Mouse (Mus musculus) heart, adult 11 months (tissue): ENCODE measurements around the gene Gm21981.

Source experiments
- DNase-seq: peaks from one replicate; pipeline ENCODE4 v3.0.0; 2022

Gm21981 gene

DNA sequence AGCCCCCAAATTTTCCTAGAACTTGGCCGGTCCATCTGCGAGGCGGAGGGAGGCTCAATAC, at the start of gene Gm21981:
TSS of gene Gm21981 (minus strand) at position 14 of the 61 bp plus-strand sequence.
- no peak for DNase-seq

GRCm38 (mm10) chr17:47742991-47743734, 48.9 kb upstream of the Gm21981 start:
- peak; percentile 92 for DNase-seq

- DNase-seq, result no peak
These were observed 45.9 kb upstream of the Gm21981 start for GRCm38 (mm10) chr17:47740186-47740585.

GRCm38 (mm10) chr17:47738879-47739798, 44.9 kb upstream of the Gm21981 start:
- peak; percentile 95 for DNase-seq

DNA sequence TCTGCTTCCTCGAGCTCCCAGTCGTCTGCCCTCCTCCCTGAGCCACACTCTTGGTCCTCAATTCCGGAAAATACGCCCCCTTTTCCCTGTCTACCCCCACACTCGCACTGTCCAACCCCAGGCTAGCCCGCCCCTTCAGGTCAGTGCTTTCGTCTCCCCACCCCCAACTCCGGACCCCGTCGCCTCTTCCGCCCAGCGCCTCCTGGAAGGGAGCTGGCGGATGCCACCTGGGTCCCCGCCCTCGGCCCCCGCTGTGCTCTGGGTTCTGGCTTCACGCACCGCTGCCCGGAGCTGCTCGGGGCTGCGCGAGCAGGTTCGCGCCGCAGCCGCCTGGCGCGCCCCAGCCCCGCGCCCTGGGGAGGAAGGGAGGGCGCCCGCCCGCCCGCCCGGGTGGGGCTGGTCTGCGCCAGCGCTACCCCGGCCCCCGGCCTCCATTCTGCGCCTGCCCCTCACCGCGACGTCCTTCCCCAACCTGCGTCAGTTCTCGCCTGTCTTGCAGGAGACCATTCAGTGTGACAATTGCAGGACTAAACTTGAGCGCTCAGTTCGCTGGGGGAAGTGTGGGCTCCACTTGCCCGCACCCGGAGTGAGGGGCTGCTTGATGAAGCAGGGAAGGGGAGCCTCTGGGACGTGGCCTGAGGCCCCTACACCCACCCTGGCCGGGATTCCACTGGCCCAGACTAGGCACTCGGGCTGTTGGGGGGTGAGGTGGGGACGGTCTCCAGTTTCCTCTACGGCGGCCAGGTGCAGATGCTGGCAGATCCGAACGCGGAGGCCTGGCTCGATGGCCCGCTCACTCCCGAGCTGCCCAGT, 44.0 kb upstream of the Gm21981 start:
- DNase-seq, result peak; percentile 96

DNA sequence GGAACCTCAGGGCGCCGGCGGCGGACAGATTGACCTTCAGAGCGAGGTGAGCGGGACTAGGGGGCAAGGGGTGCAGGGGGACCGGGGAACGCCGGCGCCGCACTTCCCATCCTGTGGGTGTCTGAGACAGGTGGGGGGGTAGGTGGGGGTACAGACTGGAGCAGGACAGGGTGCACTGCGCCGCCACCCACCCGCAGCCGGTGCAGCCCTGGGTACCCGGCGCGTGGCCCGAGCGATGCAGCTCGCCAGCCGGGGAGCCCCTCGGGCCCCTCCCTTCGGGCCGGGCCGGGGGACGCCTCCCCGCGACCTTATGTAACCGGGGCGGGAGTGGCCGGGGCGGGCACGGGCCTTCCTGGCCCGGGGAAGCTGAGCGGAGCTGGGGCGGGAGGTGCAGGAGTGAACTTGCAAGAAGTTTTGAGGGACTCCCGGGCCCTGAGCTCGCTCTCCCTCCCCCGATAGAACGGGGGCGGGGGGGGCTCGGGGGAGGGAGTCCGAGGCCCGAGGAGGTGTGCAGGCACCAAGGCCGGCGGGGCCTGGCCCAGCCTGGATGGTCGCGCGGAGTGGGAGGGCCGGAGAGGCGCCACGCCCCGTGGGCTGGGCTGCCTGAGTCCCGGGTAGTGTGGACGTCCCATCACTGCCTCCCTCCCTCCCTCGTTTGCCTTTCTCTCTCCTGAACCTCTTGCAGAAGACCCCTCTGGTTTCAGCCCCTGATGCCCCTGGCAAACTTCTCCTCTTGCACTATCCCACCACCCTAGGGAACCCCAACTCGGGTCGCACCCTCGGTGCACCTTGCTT, 43.2 kb upstream of the Gm21981 start:
- peak; percentile 100 for DNase-seq

DNA sequence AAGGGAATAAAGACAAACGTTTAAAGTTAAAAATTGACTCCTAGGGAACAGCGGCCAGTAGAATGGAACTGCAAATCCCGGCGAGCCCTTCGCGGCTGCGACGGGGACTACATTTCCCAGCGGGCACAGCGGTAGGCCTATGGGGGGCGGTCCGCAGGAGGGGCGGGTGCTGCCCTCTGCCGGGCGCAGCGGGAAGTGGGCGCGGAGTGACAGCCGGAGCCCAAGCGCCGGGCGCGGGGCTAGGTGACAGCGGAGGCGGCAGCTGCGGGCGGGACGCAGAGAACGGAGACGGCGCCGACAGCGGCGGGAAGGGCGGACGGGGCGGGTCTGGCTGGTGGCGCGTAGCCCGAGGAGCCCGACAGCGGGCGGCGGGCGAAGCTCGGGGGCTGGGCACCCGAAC, 42.6 kb upstream of the Gm21981 start, which contains the start of gene Tfeb:
TSS of gene Tfeb (plus strand) at position 175 of the 400 bp plus-strand sequence.
- DNase-seq, result peak; percentile 99

DNA sequence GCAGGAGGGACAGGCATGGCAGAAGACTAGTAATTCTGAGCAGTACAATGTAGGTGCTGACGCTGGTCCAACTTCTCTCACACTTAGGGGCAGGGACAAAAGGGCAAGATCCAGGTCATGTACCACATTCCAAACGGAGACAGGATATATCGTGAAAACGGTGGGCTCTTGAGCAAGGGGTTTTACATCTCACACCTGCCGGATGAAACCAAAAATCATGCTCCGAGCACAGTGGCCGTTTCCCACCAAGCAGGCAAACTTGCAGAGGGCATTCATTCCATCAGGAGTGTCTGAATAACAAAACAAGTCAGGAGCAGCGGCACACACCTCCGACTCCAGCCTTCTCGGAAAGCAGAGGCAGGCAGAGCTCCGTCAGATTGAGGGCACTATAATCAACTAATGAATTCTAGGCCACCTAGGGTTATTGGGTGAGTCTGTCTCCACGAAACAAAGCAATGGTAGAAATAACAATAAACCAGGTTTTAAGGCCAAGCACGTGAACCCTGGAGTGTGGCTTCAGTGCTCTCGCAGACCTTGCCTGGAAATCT, 41.4 kb upstream of the Gm21981 start:
- no peak for DNase-seq

DNA sequence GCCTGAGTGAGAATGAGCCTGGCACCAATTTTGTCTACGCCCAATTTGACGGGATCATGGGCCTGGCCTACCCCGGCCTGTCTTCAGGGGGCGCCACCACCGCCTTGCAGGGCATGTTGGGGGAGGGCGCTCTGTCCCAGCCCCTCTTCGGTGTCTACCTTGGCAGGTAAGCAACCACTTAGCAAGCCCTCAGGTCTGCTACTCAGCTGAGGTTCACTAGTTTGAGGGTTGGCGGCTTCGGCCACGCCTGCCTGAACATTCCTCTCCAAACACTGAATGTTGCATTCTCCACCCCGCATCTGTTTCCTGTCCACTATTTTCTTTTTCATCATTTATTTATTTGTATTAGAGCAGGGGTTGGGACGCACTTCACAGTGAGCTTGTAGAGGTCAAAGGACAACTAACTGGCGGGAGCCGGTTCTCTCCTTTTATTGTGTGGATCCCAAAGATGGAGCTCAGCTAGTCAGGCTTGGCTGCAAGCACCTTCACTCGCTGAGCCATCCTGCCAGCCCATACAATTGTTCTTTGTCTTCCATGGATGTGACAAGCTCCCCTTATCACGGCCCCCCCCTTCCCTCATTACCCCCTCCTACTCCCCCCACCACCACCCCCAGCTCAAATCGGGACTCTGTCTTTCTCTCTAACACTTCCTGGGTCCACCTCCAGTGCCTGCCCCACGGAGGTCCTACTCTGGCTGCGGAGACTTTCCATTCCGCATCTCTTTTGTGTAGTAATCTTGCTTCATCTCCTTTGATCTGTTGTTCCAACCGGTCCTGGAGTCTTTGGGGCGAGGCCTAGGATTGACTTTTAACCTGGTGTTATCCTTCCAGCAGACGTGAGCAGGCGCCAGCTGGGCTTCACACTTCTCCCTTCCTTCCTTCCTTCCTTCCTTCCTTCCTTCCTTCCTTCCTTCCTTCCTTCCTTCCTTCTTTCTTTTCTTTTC, 36.6 kb upstream of the Gm21981 start:
- DNase-seq, result no peak

- DNase-seq, result no peak
These were observed 32.3 kb upstream of the Gm21981 start, which contains the start of gene Pgc for GRCm38 (mm10) chr17:47726566-47726965. Gene Pgc (plus strand): TSS chr17:47726842.

DNA sequence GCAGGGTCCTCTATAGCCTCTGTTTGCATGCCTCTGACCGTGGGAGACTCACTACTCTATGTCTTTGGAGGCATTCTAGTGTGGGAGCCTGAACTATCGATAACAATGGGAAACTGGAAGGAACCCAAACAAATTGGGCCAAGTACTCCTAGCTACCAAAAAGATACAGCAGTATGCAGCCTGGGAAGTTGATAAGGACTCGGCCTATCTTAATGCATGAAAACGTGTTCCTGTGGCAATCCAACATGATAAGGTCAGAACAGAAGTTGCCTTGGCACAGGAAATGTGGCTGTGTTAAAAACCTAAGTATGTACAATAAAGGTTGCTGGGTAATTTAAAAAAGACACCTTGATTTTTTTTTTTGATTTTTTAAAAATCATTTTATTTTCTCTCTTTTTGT, 26.9 kb upstream of the Gm21981 start:
- no peak for DNase-seq

DNA sequence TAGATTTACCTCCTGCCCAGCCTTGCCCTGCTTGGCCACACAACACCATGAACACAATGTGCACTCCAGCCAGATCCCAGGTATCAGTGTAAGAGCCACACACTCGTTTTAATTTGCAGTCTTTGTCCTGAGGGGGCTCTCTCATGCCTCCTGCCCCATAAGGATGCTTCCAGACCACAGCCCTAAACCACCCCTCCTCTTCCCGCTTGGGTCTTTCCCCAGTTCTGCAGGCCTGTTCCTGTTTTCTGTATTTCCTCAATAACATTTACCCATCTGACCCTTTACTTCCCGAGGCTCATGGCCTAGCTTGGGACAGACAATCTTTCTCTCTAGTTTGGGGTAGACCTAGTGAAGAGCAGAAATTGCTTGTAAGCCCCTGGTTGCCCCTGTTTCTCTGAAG, 20.8 kb upstream of the Gm21981 start:
- no peak for DNase-seq

- DNase-seq, result no peak
These were observed 18.8 kb upstream of the Gm21981 start for GRCm38 (mm10) chr17:47712889-47713571.

- DNase-seq, result no peak
These were observed 17.6 kb upstream of the Gm21981 start for GRCm38 (mm10) chr17:47711883-47712282.

- no peak for DNase-seq
These were observed 15.8 kb upstream of the Gm21981 start for GRCm38 (mm10) chr17:47710036-47710435.

DNA sequence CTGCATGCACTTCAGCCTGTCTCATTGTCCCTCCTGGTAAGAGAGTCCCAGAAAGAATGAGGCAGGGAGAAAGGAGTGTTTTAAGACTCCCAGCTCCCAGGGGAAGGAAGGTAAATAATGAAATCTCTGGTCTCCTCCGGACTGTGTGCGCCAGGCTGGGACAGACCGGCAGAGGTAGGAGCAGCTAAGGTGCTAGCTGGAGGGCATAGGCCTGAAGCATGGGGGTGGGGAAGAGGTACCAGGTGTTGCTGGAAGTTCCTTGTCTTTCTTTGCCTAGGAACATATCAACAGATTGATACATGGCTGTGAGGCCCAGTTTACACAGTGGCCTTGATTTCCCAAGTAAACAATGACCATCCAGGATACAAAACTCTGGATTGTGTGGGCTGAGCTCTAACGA, 14.7 kb upstream of the Gm21981 start:
- no peak for DNase-seq

- DNase-seq, result no peak
These were observed 13.7 kb upstream of the Gm21981 start for GRCm38 (mm10) chr17:47707961-47708360.

GRCm38 (mm10) chr17:47706196-47706595, 11.9 kb upstream of the Gm21981 start:
- DNase-seq, result no peak

DNA sequence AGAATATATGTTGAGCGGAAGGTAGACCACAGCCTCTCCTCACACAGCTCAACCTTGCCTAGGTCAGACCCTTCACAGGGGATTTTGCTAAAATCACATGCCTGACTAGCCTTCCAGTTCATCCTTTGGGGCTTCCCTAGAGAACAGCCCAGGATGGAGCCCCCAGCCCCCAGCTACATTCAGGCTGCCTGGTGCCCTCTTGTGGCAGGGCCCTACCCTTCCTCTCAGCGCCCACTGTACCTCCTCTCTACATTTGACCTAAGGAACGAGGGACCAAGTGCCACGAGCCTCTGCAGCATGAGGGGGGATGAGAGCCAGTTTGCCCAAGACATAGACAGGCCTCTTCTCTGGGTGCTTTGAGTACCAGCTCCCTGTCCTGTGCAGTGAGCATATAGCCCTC, 10.4 kb upstream of the Gm21981 start:
- no peak for DNase-seq

DNA sequence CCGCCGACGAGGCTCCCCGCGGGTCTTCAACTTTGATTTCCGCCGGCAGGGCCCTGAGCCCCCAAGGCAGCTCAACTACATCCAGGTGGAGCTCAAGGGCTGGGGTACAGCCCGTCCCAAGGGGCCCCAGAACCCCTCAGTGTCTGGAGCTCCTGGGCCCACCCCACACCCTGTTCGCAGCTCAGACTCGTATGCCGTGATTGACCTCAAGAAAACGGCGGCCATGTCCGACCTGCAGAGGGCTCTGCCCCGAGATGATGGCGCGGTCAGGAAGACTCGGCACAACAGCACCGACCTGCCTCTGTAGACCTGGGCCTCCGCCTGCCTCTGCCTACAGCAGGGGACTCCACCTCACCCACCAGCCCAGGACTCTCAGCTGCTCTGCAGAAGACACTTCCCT, 9.3 kb upstream of the Gm21981 start:
- no peak for DNase-seq
